Mouse (Mus musculus) heart, postnatal 0 days (tissue): Measurements from ENCODE around the gene Mybbp1a.
A peak's percentile ranks its signal among the peaks of the same experiment; 100 is the strongest.

Source experiments
- CTCF ChIP-seq: IDR thresholded peaks from 2 replicates; pipeline ENCODE4 v1.5.1; 2016; ENCODE audit warnings: antibody characterized with exemption, control low read depth, low read depth
- EP300 ChIP-seq: IDR thresholded peaks from 2 replicates; pipeline ENCODE4 v1.6.1; 2016; ENCODE audit warnings: antibody characterized with exemption, low read depth

GRCm38 (mm10) chr11:72413016-72413415 is 28.1 kb upstream of the Mybbp1a start:
- TF ChIP-seq CTCF (no peak), EP300 (0 out of 2 replicates have a peak, but pooled peaks have one; percentile 87)
